Mouse (Mus musculus) forebrain, embryonic 10.5 days (tissue): ENCODE measurements around the gene 1700037H04Rik. TPM values are rescaled to one million over a fixed set of nuclear protein-coding genes. Genes with fewer than 3 reads are reported as not detected.

Source experiments
- polyA plus RNA-seq: library from polyadenylated mRNA; unstranded; fragments of >200 nt; fragmentation: Nextera tagmentation; extraction: Ambion mirVana; gene quantifications from 2 replicates; pipeline ENCODE4 v1.2.1, GENCODE M21; 2016

The 1700037H04Rik gene
- polyA plus RNA-seq, 1 experiment from 2014 or later = 128 TPM

Other genes with a start within 250 kb of the 1700037H04Rik start
- 3.1 and 3.3 TPM in 2 replicates for gene Gfra4, start 117.0 kb downstream of the 1700037H04Rik start, polyA plus RNA-seq
- gene Adam33, start 96.3 kb downstream of the 1700037H04Rik start, polyA plus RNA-seq = 0.63 TPM in 1 of 2 replicates, not detected in the other
- 0.09 and 0.12 TPM in 2 replicates for gene Siglec1, start 73.3 kb downstream of the 1700037H04Rik start, polyA plus RNA-seq
- gene Hspa12b, start 32.8 kb downstream of the 1700037H04Rik start, polyA plus RNA-seq = 8.4 and 8.7 TPM in 2 replicates
- gene Gm11037, start 26.6 kb downstream of the 1700037H04Rik start, polyA plus RNA-seq = not detected in 2 replicates
- gene Cenpb, start 20.0 kb upstream of the 1700037H04Rik start, polyA plus RNA-seq = 8.9 and 10.0 TPM in 2 replicates
- 65.9 and 79.3 TPM in 2 replicates for gene Cdc25b, start 26.9 kb upstream of the 1700037H04Rik start, polyA plus RNA-seq
- 4.4 and 4.6 TPM in 2 replicates for gene Spef1, start 27.2 kb upstream of the 1700037H04Rik start, polyA plus RNA-seq
- gene Ap5s1, start 47.0 kb upstream of the 1700037H04Rik start, polyA plus RNA-seq = 23.2 and 26.9 TPM in 2 replicates
- 19.7 and 20.1 TPM in 2 replicates for gene Mavs, start 74.0 kb upstream of the 1700037H04Rik start, polyA plus RNA-seq
- 38.9 and 44.8 TPM in 2 replicates for gene Pank2, start 102.4 kb upstream of the 1700037H04Rik start, polyA plus RNA-seq
- gene Rnf24, start 192.8 kb upstream of the 1700037H04Rik start, polyA plus RNA-seq = 7.5 and 7.7 TPM in 2 replicates